Mouse (Mus musculus): ENCODE measurements around the gene Hist1h2ad. TPM values are rescaled to one million over a fixed set of nuclear protein-coding genes. Genes with fewer than 3 reads are reported as not detected.

Hist1h2ad gene
- polyA plus RNA-seq, 1 experiment from 2014 or later = 4.6 TPM

GRCm38 (mm10) chr13:23595185-23595584, 21.0 kb downstream of the Hist1h2ad start:
- Histone ChIP-seq H3K27me3 (no peaks in the 10 kb centered on the region), H3K9me3 (no peaks in the 10 kb centered on the region), H3K4me1 (peaks cover 8% of the 10 kb centered on the region; the same call in 1 of the 2 replicates), H3K36me3 (no peaks in the 10 kb centered on the region), H3K9ac (no peak overlapping the region), H3K4me3 (no peak overlapping the region), H3K27ac (no peak overlapping the region), H3K4me2 (no peak overlapping the region)
- no peak for ATAC-seq (ENCODE audit: borderline replicate concordance, extremely low read depth, low FRiP score, low TSS enrichment)
- WGBS = 74% methylated on average over 2 of the region's 2 CpGs

- no peaks in the 10 kb centered on the region for H3K9me3 ChIP-seq
- H3K27ac ChIP-seq = no peak overlapping the region
- no peak overlapping the region for H3K4me2 ChIP-seq
- no peaks in the 10 kb centered on the region for H3K27me3 ChIP-seq
- H3K4me1 ChIP-seq = peaks cover 8% of the 10 kb centered on the region; the same call in 1 of the 2 replicates
- WGBS = 80% methylated on average over 7 of the region's 7 CpGs
- H3K4me3 ChIP-seq = no peak overlapping the region
- H3K9ac ChIP-seq = no peak overlapping the region
- no peaks in the 10 kb centered on the region for H3K36me3 ChIP-seq
- ATAC-seq (ENCODE audit: borderline replicate concordance, extremely low read depth, low FRiP score, low TSS enrichment) = no peak
Measured at GRCm38 (mm10) chr13:23595622-23596372, 21.6 kb downstream of the Hist1h2ad start.

- Histone ChIP-seq H3K36me3 (no peaks in the 10 kb centered on the region), H3K4me3 (no peak overlapping the region), H3K27ac (no peak overlapping the region), H3K4me1 (peaks cover 4% of the 10 kb centered on the region; the same call in 1 of the 2 replicates), H3K9me3 (no peaks in the 10 kb centered on the region), H3K9ac (no peak overlapping the region), H3K27me3 (no peaks in the 10 kb centered on the region), H3K4me2 (no peak overlapping the region)
- ATAC-seq (ENCODE audit: borderline replicate concordance, extremely low read depth, low FRiP score, low TSS enrichment) = no peak
- WGBS = 6% methylated on average over 9 of the region's 9 CpGs
Measured at GRCm38 (mm10) chr13:23597957-23598356, 23.8 kb downstream of the Hist1h2ad start.

- Histone ChIP-seq H3K4me2 (no peak overlapping the region), H3K4me1 (no peaks in the 10 kb centered on the region), H3K9me3 (no peaks in the 10 kb centered on the region), H3K4me3 (no peak overlapping the region), H3K9ac (no peak overlapping the region), H3K36me3 (no peaks in the 10 kb centered on the region), H3K27ac (0 out of 2 replicates have a peak overlapping the region, but pooled peaks have one; percentile 8), H3K27me3 (no peaks in the 10 kb centered on the region)
- 63% methylated on average over 7 of the region's 7 CpGs for WGBS
- ATAC-seq (ENCODE audit: borderline replicate concordance, extremely low read depth, low FRiP score, low TSS enrichment) = no peak
Measured at GRCm38 (mm10) chr13:23603182-23603699, 29.1 kb downstream of the Hist1h2ad start.

- whole genome bisulfite sequencing = 87% methylated on average over 3 of the region's 3 CpGs
Measured at GRCm38 (mm10) chr13:23604452-23604851, 30.3 kb downstream of the Hist1h2ad start.

GRCm38 (mm10) chr13:23605052-23605451, 30.9 kb downstream of the Hist1h2ad start:
- H3K9ac ChIP-seq = no peak overlapping the region
- H3K9me3 ChIP-seq = no peaks in the 10 kb centered on the region
- no peaks in the 10 kb centered on the region for H3K36me3 ChIP-seq
- ATAC-seq (ENCODE audit: borderline replicate concordance, extremely low read depth, low FRiP score, low TSS enrichment) = no peak
- H3K4me2 ChIP-seq = no peak overlapping the region
- WGBS = 82% methylated on average over 3 of the region's 3 CpGs
- H3K4me1 ChIP-seq = no peaks in the 10 kb centered on the region
- no peaks in the 10 kb centered on the region for H3K27me3 ChIP-seq
- H3K27ac ChIP-seq = no peak overlapping the region
- H3K4me3 ChIP-seq = no peak overlapping the region

More at GRCm38 (mm10) chr13:23604452-23604851, 30.3 kb downstream of the Hist1h2ad start:
- Histone ChIP-seq H3K36me3 (no peaks in the 10 kb centered on the region), H3K9me3 (no peaks in the 10 kb centered on the region), H3K27me3 (no peaks in the 10 kb centered on the region), H3K4me1 (no peaks in the 10 kb centered on the region), H3K27ac (no peak overlapping the region), H3K4me2 (no peak overlapping the region), H3K4me3 (no peak overlapping the region), H3K9ac (no peak overlapping the region)
- no peak for ATAC-seq (ENCODE audit: borderline replicate concordance, extremely low read depth, low FRiP score, low TSS enrichment)

GRCm38 (mm10) chr13:23609209-23609608, 35.0 kb downstream of the Hist1h2ad start:
- H3K27ac ChIP-seq = no peak overlapping the region
- no peak overlapping the region for H3K9ac ChIP-seq
- H3K4me1 ChIP-seq = no peaks in the 10 kb centered on the region
- H3K4me3 ChIP-seq = no peak overlapping the region
- H3K27me3 ChIP-seq = no peaks in the 10 kb centered on the region
- no peak for ATAC-seq (ENCODE audit: borderline replicate concordance, extremely low read depth, low FRiP score, low TSS enrichment)
- 70% methylated on average over 4 of the region's 4 CpGs for WGBS
- H3K4me2 ChIP-seq = no peak overlapping the region
- H3K36me3 ChIP-seq = no peaks in the 10 kb centered on the region
- H3K9me3 ChIP-seq = no peaks in the 10 kb centered on the region

GRCm38 (mm10) chr13:23609844-23610243, 35.7 kb downstream of the Hist1h2ad start:
- Histone ChIP-seq H3K9me3 (no peaks in the 10 kb centered on the region), H3K27ac (no peak overlapping the region), H3K4me2 (no peak overlapping the region), H3K27me3 (no peaks in the 10 kb centered on the region), H3K36me3 (no peaks in the 10 kb centered on the region), H3K9ac (no peak overlapping the region), H3K4me3 (no peak overlapping the region), H3K4me1 (no peaks in the 10 kb centered on the region)
- no peak for ATAC-seq (ENCODE audit: borderline replicate concordance, extremely low read depth, low FRiP score, low TSS enrichment)

- no peak for ATAC-seq (ENCODE audit: borderline replicate concordance, extremely low read depth, low FRiP score, low TSS enrichment)
- WGBS = 72% methylated on average over 2 of the region's 2 CpGs
- Histone ChIP-seq H3K36me3 (no peaks in the 10 kb centered on the region), H3K27ac (no peak overlapping the region), H3K4me1 (no peaks in the 10 kb centered on the region), H3K9me3 (no peaks in the 10 kb centered on the region), H3K27me3 (no peaks in the 10 kb centered on the region), H3K4me2 (no peak overlapping the region), H3K4me3 (no peak overlapping the region), H3K9ac (no peak overlapping the region)
Measured at GRCm38 (mm10) chr13:23610393-23610792, 36.2 kb downstream of the Hist1h2ad start.

GRCm38 (mm10) chr13:23611638-23612037, 37.5 kb downstream of the Hist1h2ad start:
- no peak overlapping the region for H3K4me2 ChIP-seq
- H3K9ac ChIP-seq = no peak overlapping the region
- H3K9me3 ChIP-seq = no peaks in the 10 kb centered on the region
- 84% methylated on average over 3 of the region's 3 CpGs for WGBS
- H3K27me3 ChIP-seq = no peaks in the 10 kb centered on the region
- no peak overlapping the region for H3K4me3 ChIP-seq
- no peaks in the 10 kb centered on the region for H3K4me1 ChIP-seq
- H3K36me3 ChIP-seq = no peaks in the 10 kb centered on the region
- no peak for ATAC-seq (ENCODE audit: borderline replicate concordance, extremely low read depth, low FRiP score, low TSS enrichment)
- H3K27ac ChIP-seq = no peak overlapping the region

- peak overlapping the region; percentile 73 for H3K4me3 ChIP-seq
- H3K4me2 ChIP-seq = peak overlapping the region; percentile 89
- peak overlapping the region; percentile 99 for H3K9ac ChIP-seq
- ATAC-seq (ENCODE audit: borderline replicate concordance, extremely low read depth, low FRiP score, low TSS enrichment) = no peak
- no peaks in the 10 kb centered on the region for H3K36me3 ChIP-seq
- 38% methylated on average over 12 of the region's 12 CpGs for WGBS
- peak overlapping the region; percentile 100 for H3K27ac ChIP-seq
- H3K27me3 ChIP-seq = no peaks in the 10 kb centered on the region
- peaks cover 13% of the 10 kb centered on the region; the same call in 1 of the 2 replicates for H3K4me1 ChIP-seq
- H3K9me3 ChIP-seq = no peaks in the 10 kb centered on the region
Measured at GRCm38 (mm10) chr13:23620056-23620732, 46.0 kb downstream of the Hist1h2ad start.
